Mouse (Mus musculus): ENCODE measurements around the gene Jak1. TPM values are rescaled to one million over a fixed set of nuclear protein-coding genes. Genes with fewer than 3 reads are reported as not detected.

Gene Jak1
- polyA plus RNA-seq, 1 experiment from 2014 or later = 61.8 TPM

GRCm38 (mm10) chr4:101203518-101203917 is 61.6 kb downstream of the Jak1 start:
- WGBS = 84% methylated on average over 1 of the region's 1 CpGs
- no peak overlapping the region for H3K27ac ChIP-seq (replicated peaks; ENCODE audit: low read depth, low read length)
- H3K27me3 ChIP-seq (ENCODE audit: control insufficient read depth, insufficient read depth, low read length) = no peaks in the 10 kb centered on the region
- H3K4me2 ChIP-seq (ENCODE audit: low read depth, low read length) = no peak overlapping the region
- H3K9me3 ChIP-seq (replicated peaks; ENCODE audit: control insufficient read depth, low read length) = no peaks in the 10 kb centered on the region
- H3K36me3 ChIP-seq (replicated peaks; ENCODE audit: control insufficient read depth, insufficient read depth, low read depth, low read length) = no peaks in the 10 kb centered on the region
- H3K4me3 ChIP-seq (ENCODE audit: low read depth, low read length) = no peak overlapping the region
- no peak for ATAC-seq (replicated peaks; ENCODE audit: insufficient number of reproducible peaks, low FRiP score, low TSS enrichment, low read depth)
- no peaks in the 10 kb centered on the region for H3K4me1 ChIP-seq (ENCODE audit: control insufficient read depth, insufficient read depth, low read length)
- no peak for DNase-seq (ENCODE audit: low spot score)
- H3K9ac ChIP-seq (replicated peaks; ENCODE audit: low read length) = no peak overlapping the region

- H3K4me1 ChIP-seq (ENCODE audit: control insufficient read depth, insufficient read depth, low read length) = no peaks in the 10 kb centered on the region
- no peak overlapping the region for H3K4me3 ChIP-seq (ENCODE audit: low read depth, low read length)
- DNase-seq (ENCODE audit: low spot score) (no peak), ATAC-seq (replicated peaks; ENCODE audit: insufficient number of reproducible peaks, low FRiP score, low TSS enrichment, low read depth) (no peak)
- H3K27ac ChIP-seq (replicated peaks; ENCODE audit: low read depth, low read length) = no peak overlapping the region
- WGBS = 91% methylated on average over 10 of the region's 10 CpGs
- H3K27me3 ChIP-seq (ENCODE audit: control insufficient read depth, insufficient read depth, low read length) = no peaks in the 10 kb centered on the region
- H3K9me3 ChIP-seq (replicated peaks; ENCODE audit: control insufficient read depth, low read length) = no peaks in the 10 kb centered on the region
- no peak overlapping the region for H3K4me2 ChIP-seq (ENCODE audit: low read depth, low read length)
- H3K9ac ChIP-seq (replicated peaks; ENCODE audit: low read length) = no peak overlapping the region
- no peaks in the 10 kb centered on the region for H3K36me3 ChIP-seq (replicated peaks; ENCODE audit: control insufficient read depth, insufficient read depth, low read depth, low read length)
Observed at GRCm38 (mm10) chr4:101202626-101203025, 62.5 kb downstream of the Jak1 start.

GRCm38 (mm10) chr4:101199433-101200081 is 65.5 kb downstream of the Jak1 start:
- no peak overlapping the region for H3K27ac ChIP-seq (replicated peaks; ENCODE audit: low read depth, low read length)
- no peaks in the 10 kb centered on the region for H3K9me3 ChIP-seq (replicated peaks; ENCODE audit: control insufficient read depth, low read length)
- 92% methylated on average over 8 of the region's 8 CpGs for WGBS
- H3K4me3 ChIP-seq (ENCODE audit: low read depth, low read length) = no peak overlapping the region
- H3K36me3 ChIP-seq (replicated peaks; ENCODE audit: control insufficient read depth, insufficient read depth, low read depth, low read length) = no peaks in the 10 kb centered on the region
- DNase-seq (ENCODE audit: low spot score) (no peak), ATAC-seq (replicated peaks; ENCODE audit: insufficient number of reproducible peaks, low FRiP score, low TSS enrichment, low read depth) (no peak)
- no peak overlapping the region for H3K9ac ChIP-seq (replicated peaks; ENCODE audit: low read length)
- H3K27me3 ChIP-seq (ENCODE audit: control insufficient read depth, insufficient read depth, low read length) = no peaks in the 10 kb centered on the region
- H3K4me1 ChIP-seq (ENCODE audit: control insufficient read depth, insufficient read depth, low read length) = no peaks in the 10 kb centered on the region
- H3K4me2 ChIP-seq (ENCODE audit: low read depth, low read length) = no peak overlapping the region

- no peak for ATAC-seq (replicated peaks; ENCODE audit: insufficient number of reproducible peaks, low FRiP score, low TSS enrichment, low read depth)
- DNase-seq (ENCODE audit: low spot score) = no peak
- Histone ChIP-seq H3K27me3 (ENCODE audit: control insufficient read depth, insufficient read depth, low read length) (no peaks in the 10 kb centered on the region), H3K9me3 (replicated peaks; ENCODE audit: control insufficient read depth, low read length) (no peaks in the 10 kb centered on the region), H3K36me3 (replicated peaks; ENCODE audit: control insufficient read depth, insufficient read depth, low read depth, low read length) (no peaks in the 10 kb centered on the region), H3K4me3 (ENCODE audit: low read depth, low read length) (no peak overlapping the region), H3K9ac (replicated peaks; ENCODE audit: low read length) (no peak overlapping the region), H3K4me2 (ENCODE audit: low read depth, low read length) (no peak overlapping the region), H3K4me1 (ENCODE audit: control insufficient read depth, insufficient read depth, low read length) (no peaks in the 10 kb centered on the region), H3K27ac (replicated peaks; ENCODE audit: low read depth, low read length) (no peak overlapping the region)
- WGBS = 63% methylated on average over 2 of the region's 2 CpGs
Observed at GRCm38 (mm10) chr4:101198333-101198732, 66.7 kb downstream of the Jak1 start.

GRCm38 (mm10) chr4:101197421-101198170 is 67.5 kb downstream of the Jak1 start:
- no peaks in the 10 kb centered on the region for H3K9me3 ChIP-seq (replicated peaks; ENCODE audit: control insufficient read depth, low read length)
- H3K4me2 ChIP-seq (ENCODE audit: low read depth, low read length) = no peak overlapping the region
- no peak overlapping the region for H3K27ac ChIP-seq (replicated peaks; ENCODE audit: low read depth, low read length)
- no peaks in the 10 kb centered on the region for H3K36me3 ChIP-seq (replicated peaks; ENCODE audit: control insufficient read depth, insufficient read depth, low read depth, low read length)
- 85% methylated on average over 9 of the region's 9 CpGs for WGBS
- no peak for ATAC-seq (replicated peaks; ENCODE audit: insufficient number of reproducible peaks, low FRiP score, low TSS enrichment, low read depth)
- no peaks in the 10 kb centered on the region for H3K27me3 ChIP-seq (ENCODE audit: control insufficient read depth, insufficient read depth, low read length)
- H3K4me3 ChIP-seq (ENCODE audit: low read depth, low read length) = no peak overlapping the region
- H3K4me1 ChIP-seq (ENCODE audit: control insufficient read depth, insufficient read depth, low read length) = no peaks in the 10 kb centered on the region
- no peak overlapping the region for H3K9ac ChIP-seq (replicated peaks; ENCODE audit: low read length)
- no peak for DNase-seq (ENCODE audit: low spot score)

GRCm38 (mm10) chr4:101196407-101196806 is 68.7 kb downstream of the Jak1 start:
- Histone ChIP-seq H3K4me3 (ENCODE audit: low read depth, low read length) (no peak overlapping the region), H3K36me3 (replicated peaks; ENCODE audit: control insufficient read depth, insufficient read depth, low read depth, low read length) (no peaks in the 10 kb centered on the region), H3K27ac (replicated peaks; ENCODE audit: low read depth, low read length) (no peak overlapping the region), H3K4me2 (ENCODE audit: low read depth, low read length) (no peak overlapping the region), H3K9ac (replicated peaks; ENCODE audit: low read length) (no peak overlapping the region), H3K4me1 (ENCODE audit: control insufficient read depth, insufficient read depth, low read length) (no peaks in the 10 kb centered on the region), H3K27me3 (ENCODE audit: control insufficient read depth, insufficient read depth, low read length) (no peaks in the 10 kb centered on the region), H3K9me3 (replicated peaks; ENCODE audit: control insufficient read depth, low read length) (no peaks in the 10 kb centered on the region)
- ATAC-seq (replicated peaks; ENCODE audit: insufficient number of reproducible peaks, low FRiP score, low TSS enrichment, low read depth) (no peak), DNase-seq (ENCODE audit: low spot score) (no peak)
- 85% methylated on average over 2 of the region's 2 CpGs for WGBS

GRCm38 (mm10) chr4:101194170-101194569 is 70.9 kb downstream of the Jak1 start:
- no peaks in the 10 kb centered on the region for H3K27me3 ChIP-seq (ENCODE audit: control insufficient read depth, insufficient read depth, low read length)
- no peak for ATAC-seq (replicated peaks; ENCODE audit: insufficient number of reproducible peaks, low FRiP score, low TSS enrichment, low read depth)
- 71% methylated on average over 1 of the region's 1 CpGs for WGBS
- no peaks in the 10 kb centered on the region for H3K36me3 ChIP-seq (replicated peaks; ENCODE audit: control insufficient read depth, insufficient read depth, low read depth, low read length)
- no peak overlapping the region for H3K9ac ChIP-seq (replicated peaks; ENCODE audit: low read length)
- no peaks in the 10 kb centered on the region for H3K4me1 ChIP-seq (ENCODE audit: control insufficient read depth, insufficient read depth, low read length)
- no peak for DNase-seq (ENCODE audit: low spot score)
- H3K4me2 ChIP-seq (ENCODE audit: low read depth, low read length) = no peak overlapping the region
- no peak overlapping the region for H3K4me3 ChIP-seq (ENCODE audit: low read depth, low read length)
- no peaks in the 10 kb centered on the region for H3K9me3 ChIP-seq (replicated peaks; ENCODE audit: control insufficient read depth, low read length)
- H3K27ac ChIP-seq (replicated peaks; ENCODE audit: low read depth, low read length) = no peak overlapping the region

- ATAC-seq (replicated peaks; ENCODE audit: insufficient number of reproducible peaks, low FRiP score, low TSS enrichment, low read depth) (no peak), DNase-seq (ENCODE audit: low spot score) (no peak)
- H3K27ac ChIP-seq (replicated peaks; ENCODE audit: low read depth, low read length) = no peak overlapping the region
- H3K9ac ChIP-seq (replicated peaks; ENCODE audit: low read length) = no peak overlapping the region
- H3K4me3 ChIP-seq (ENCODE audit: low read depth, low read length) = no peak overlapping the region
- WGBS = 93% methylated on average over 5 of the region's 5 CpGs
- H3K36me3 ChIP-seq (replicated peaks; ENCODE audit: control insufficient read depth, insufficient read depth, low read depth, low read length) = no peaks in the 10 kb centered on the region
- no peaks in the 10 kb centered on the region for H3K4me1 ChIP-seq (ENCODE audit: control insufficient read depth, insufficient read depth, low read length)
- no peaks in the 10 kb centered on the region for H3K27me3 ChIP-seq (ENCODE audit: control insufficient read depth, insufficient read depth, low read length)
- H3K9me3 ChIP-seq (replicated peaks; ENCODE audit: control insufficient read depth, low read length) = no peaks in the 10 kb centered on the region
- H3K4me2 ChIP-seq (ENCODE audit: low read depth, low read length) = no peak overlapping the region
Observed at GRCm38 (mm10) chr4:101192241-101192976, 72.7 kb downstream of the Jak1 start.

Data from embryonic facial prominence, embryonic 11.5 days (tissue).